Mouse (Mus musculus): ENCODE data around the gene Ly75. TPM values are rescaled to one million over a fixed set of nuclear protein-coding genes. Genes with fewer than 3 reads are reported as not detected.

Ly75 gene
- total and polyA plus RNA-seq, 3 experiments, result 1.1 to 2.2 TPM; not detected in 1

DNA sequence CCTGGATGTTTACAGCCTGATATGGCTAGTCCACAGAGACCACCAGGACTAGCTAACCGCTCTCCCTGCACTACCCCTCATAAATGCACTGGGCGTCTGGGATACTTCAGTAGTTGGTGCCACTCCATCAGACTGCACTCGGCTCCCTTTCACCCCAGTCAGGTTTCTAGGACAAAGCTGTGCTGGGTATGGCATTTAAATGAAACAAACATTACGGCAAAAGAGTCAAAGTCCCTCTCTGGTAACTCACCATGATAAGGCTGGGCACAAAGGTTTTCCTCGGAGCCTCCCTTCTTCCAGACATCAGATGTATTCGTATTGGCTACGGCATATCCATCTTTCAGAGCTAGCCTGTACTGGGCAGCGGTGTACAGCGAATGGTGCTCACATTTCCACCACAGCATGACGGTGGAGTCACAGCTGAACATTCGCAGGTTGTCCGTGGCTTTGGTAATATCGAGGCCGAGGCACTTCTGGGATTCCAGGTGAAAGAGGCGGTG is 7.4 kb downstream of the Ly75 start:
- Histone ChIP-seq H3K4me1 (ENCODE audit: control insufficient read depth in 1 of 2, insufficient read depth in 2 of 2, low read length in 2 of 2) (no peaks in the 10 kb centered on the region), H3K9ac (ENCODE audit: control insufficient read depth, low read depth, low read length, poor library complexity, severe bottlenecking) (no peak overlapping the region), H3K79me2 (ENCODE audit: control insufficient read depth, insufficient read depth, low read length, poor library complexity) (no peaks in the 10 kb centered on the region), H3K36me3 (ENCODE audit: control insufficient read depth in 1 of 2, insufficient read depth in 2 of 2, low read length in 2 of 2) (peaks cover 0 to 5% of the 10 kb centered on the region in 2 experiments; a peak in 2 of 4 replicates), H3K27ac (ENCODE audit: control insufficient read depth, low read depth, low read length) (no peak overlapping the region), H3K4me3 (ENCODE audit: control insufficient read depth in 1 of 2, insufficient read depth in 1 of 2, low read depth in 2 of 2, low read length in 2 of 2) (no peak overlapping the region), H3K27me3 (ENCODE audit: control insufficient read depth in 1 of 2, insufficient read depth in 2 of 2, low read length in 2 of 2) (no peaks in the 10 kb centered on the region), H3K9me3 (replicated peaks; ENCODE audit: insufficient read depth, low read length) (no peaks in the 10 kb centered on the region)
- TF ChIP-seq ZC3H11A (IDR thresholded peaks at IDR 0.05; ENCODE audit: low read depth, low read length) (no peak), USF1 (IDR thresholded peaks at IDR 0.05; ENCODE audit: low read depth, low read length) (no peak), POLR2AphosphoS5 (IDR thresholded peaks at IDR 0.05; ENCODE audit: borderline replicate concordance, low read depth, low read length) (no peak), NELFE (IDR thresholded peaks at IDR 0.05; ENCODE audit: low read depth, low read length) (no peak), MAX (IDR thresholded peaks at IDR 0.05; ENCODE audit: low read length) (no peak)
- no peak for DNase-seq (ENCODE audit: low read depth, low spot score)

DNA sequence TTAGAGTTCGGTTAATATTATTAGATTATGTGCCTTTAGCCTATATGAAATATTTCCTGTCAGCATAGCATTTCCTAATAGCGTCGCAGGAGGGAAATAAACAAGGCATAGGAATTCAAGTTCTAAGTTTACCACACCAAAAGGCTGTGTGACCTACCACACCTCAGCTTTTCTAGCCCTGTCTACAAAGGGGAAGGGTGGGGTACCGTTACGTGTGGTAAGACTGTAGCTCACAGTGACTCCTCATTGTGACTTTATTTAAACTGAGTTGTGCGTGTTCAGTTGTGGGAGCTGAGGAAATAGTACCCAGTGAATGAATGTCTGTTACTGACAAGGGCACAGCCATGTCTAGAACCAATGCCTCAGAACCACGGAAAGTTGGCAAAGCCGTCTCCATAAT is 8.0 kb downstream of the Ly75 start:
- no peaks in the 10 kb centered on the region for H3K4me1 ChIP-seq (ENCODE audit: control insufficient read depth in 1 of 2, insufficient read depth in 2 of 2, low read length in 2 of 2)
- DNase-seq (ENCODE audit: low read depth, low spot score), result no peak
- H3K4me3 ChIP-seq (ENCODE audit: control insufficient read depth in 1 of 2, insufficient read depth in 1 of 2, low read depth in 2 of 2, low read length in 2 of 2), result no peak overlapping the region
- no peaks in the 10 kb centered on the region for H3K9me3 ChIP-seq (replicated peaks; ENCODE audit: insufficient read depth, low read length)
- TF ChIP-seq RAD21 (IDR thresholded peaks at IDR 0.05; ENCODE audit: low read depth, low read length), result no peak
- TF ChIP-seq ZMIZ1 (IDR thresholded peaks at IDR 0.05; ENCODE audit: low read depth, low read length), result no peak
- TF ChIP-seq ZC3H11A (IDR thresholded peaks at IDR 0.05; ENCODE audit: low read depth, low read length), result no peak
- TF ChIP-seq TBP (IDR thresholded peaks at IDR 0.05; ENCODE audit: low read depth, low read length), result no peak
- TF ChIP-seq POLR2AphosphoS5 (IDR thresholded peaks at IDR 0.05; ENCODE audit: borderline replicate concordance, low read depth, low read length), result no peak
- TF ChIP-seq MYB (IDR thresholded peaks at IDR 0.05; ENCODE audit: low read depth, low read length), result no peak
- TF ChIP-seq ZKSCAN1 (IDR thresholded peaks at IDR 0.05; ENCODE audit: low read depth, low read length), result no peak
- H3K79me2 ChIP-seq (ENCODE audit: control insufficient read depth, insufficient read depth, low read length, poor library complexity), result no peaks in the 10 kb centered on the region
- no peaks in the 10 kb centered on the region for H3K27me3 ChIP-seq (ENCODE audit: control insufficient read depth in 1 of 2, insufficient read depth in 2 of 2, low read length in 2 of 2)
- no peak overlapping the region for H3K27ac ChIP-seq (ENCODE audit: control insufficient read depth, low read depth, low read length)
- peaks cover 0 to 5% of the 10 kb centered on the region in 2 experiments; a peak in 2 of 4 replicates for H3K36me3 ChIP-seq (ENCODE audit: control insufficient read depth in 1 of 2, insufficient read depth in 2 of 2, low read length in 2 of 2)
- no peak overlapping the region for H3K9ac ChIP-seq (ENCODE audit: control insufficient read depth, low read depth, low read length, poor library complexity, severe bottlenecking)

DNA sequence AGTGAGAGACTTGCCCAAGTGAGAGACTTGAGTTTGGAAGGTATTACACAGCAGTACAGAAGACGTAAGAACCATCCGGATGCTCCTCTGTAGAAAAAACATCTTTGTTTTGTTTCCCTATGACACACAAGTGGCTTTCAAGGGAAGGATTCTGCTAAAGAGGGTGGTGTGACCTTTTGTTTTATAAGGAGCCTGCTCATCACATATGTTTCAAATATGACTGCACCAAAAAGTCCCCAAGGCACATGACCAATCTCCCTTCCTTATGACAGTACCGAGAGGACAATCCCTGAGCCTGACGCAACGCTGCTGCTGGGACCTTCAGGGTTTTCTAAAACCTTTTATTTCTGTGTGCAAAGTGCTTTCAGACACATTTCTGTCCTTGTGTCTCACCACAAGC is 12.9 kb downstream of the Ly75 start:
- H3K27me3 ChIP-seq (ENCODE audit: control insufficient read depth in 1 of 2, insufficient read depth in 2 of 2, low read length in 2 of 2), result no peaks in the 10 kb centered on the region
- TF ChIP-seq CTCF (IDR thresholded peaks at IDR 0.05 in 2 of 3, conservative IDR thresholded peaks at IDR 0.05 in 1 of 3; ENCODE audit: control insufficient read depth in 1 of 3, insufficient read depth in 1 of 3, low read depth in 2 of 3, low read length in 3 of 3, poor library complexity in 1 of 3, severe bottlenecking in 1 of 3) (no peak), TCF12 (IDR thresholded peaks at IDR 0.05; ENCODE audit: low read depth, low read length) (no peak), JUND (IDR thresholded peaks at IDR 0.05; ENCODE audit: low read depth, low read length) (no peak), POLR2AphosphoS2 (IDR thresholded peaks at IDR 0.05; ENCODE audit: low read length) (no peak), USF1 (IDR thresholded peaks at IDR 0.05; ENCODE audit: low read depth, low read length) (no peak), MAZ (IDR thresholded peaks at IDR 0.05; ENCODE audit: low read depth, low read length) (no peak), ETS1 (IDR thresholded peaks at IDR 0.05; ENCODE audit: low read depth, low read length) (no peak), ELF1 (IDR thresholded peaks at IDR 0.05; ENCODE audit: low read depth, low read length) (no peak), HCFC1 (IDR thresholded peaks at IDR 0.05; ENCODE audit: low read depth, low read length) (no peak)
- H3K9ac ChIP-seq (ENCODE audit: control insufficient read depth, low read depth, low read length, poor library complexity, severe bottlenecking), result no peak overlapping the region
- no peak for DNase-seq (ENCODE audit: low read depth, low spot score)
- H3K9me3 ChIP-seq (replicated peaks; ENCODE audit: insufficient read depth, low read length), result no peaks in the 10 kb centered on the region
- H3K27ac ChIP-seq (ENCODE audit: control insufficient read depth, low read depth, low read length), result no peak overlapping the region
- no peak overlapping the region for H3K4me3 ChIP-seq (ENCODE audit: control insufficient read depth in 1 of 2, insufficient read depth in 1 of 2, low read depth in 2 of 2, low read length in 2 of 2)
- peaks cover 0 to 8% of the 10 kb centered on the region in 2 experiments; a peak in 2 of 4 replicates for H3K36me3 ChIP-seq (ENCODE audit: control insufficient read depth in 1 of 2, insufficient read depth in 2 of 2, low read length in 2 of 2)
- H3K4me1 ChIP-seq (ENCODE audit: control insufficient read depth in 1 of 2, insufficient read depth in 2 of 2, low read length in 2 of 2), result peaks cover 0 to 3% of the 10 kb centered on the region in 2 experiments; a peak in 1 of 4 replicates
- H3K79me2 ChIP-seq (ENCODE audit: control insufficient read depth, insufficient read depth, low read length, poor library complexity), result no peaks in the 10 kb centered on the region

Data from MEL (cell line).